Mouse (Mus musculus) liver, embryonic 16.5 days (tissue): Measurements from ENCODE around the gene Dnajb12. TPM values are rescaled to one million over a fixed set of nuclear protein-coding genes. Genes with fewer than 3 reads are reported as not detected.
A peak's percentile ranks its signal among the peaks of the same experiment; 100 is the strongest.

Experiments used
- ATAC-seq: fragments of 200-750 bp; cut with Nextera tagmentation; 2 replicates; pipeline ENCODE4 v1.8.0; 2017; ENCODE audit warnings: low read depth, mild to moderate bottlenecking, moderate number of reproducible peaks, moderate library complexity
- H3K27ac ChIP-seq: fragments of 300-500 bp; sonication (generic); 2 replicates; pipeline ENCODE4 v1.5.1; 2014; ENCODE audit warnings: mild to moderate bottlenecking, low read length
- H3K27me3 ChIP-seq: fragments of 300-500 bp; sonication (generic); 2 replicates; pipeline ENCODE4 v1.6.1; 2014; ENCODE audit warnings: low read depth, low read length, mixed read lengths; ENCODE audit not compliant: control insufficient read depth, insufficient read depth
- H3K36me3 ChIP-seq: fragments of 300-500 bp; sonication (generic); 2 replicates; pipeline ENCODE4 v1.6.1; 2014; ENCODE audit warnings: mild to moderate bottlenecking; ENCODE audit not compliant: control insufficient read depth, insufficient read depth
- H3K4me1 ChIP-seq: fragments of 300-500 bp; sonication (generic); 2 replicates; pipeline ENCODE4 v1.6.1; 2014; ENCODE audit warnings: low read depth, low read length, mixed read lengths; ENCODE audit not compliant: control insufficient read depth
- H3K4me2 ChIP-seq: fragments of 300-500 bp; sonication (generic); 2 replicates; pipeline ENCODE4 v1.6.1; 2014; ENCODE audit warnings: low read depth, low read length, mixed read lengths
- H3K4me3 ChIP-seq: fragments of 300-500 bp; sonication (generic); 2 replicates; pipeline ENCODE4 v1.5.1; 2014; ENCODE audit warnings: low read depth, mild to moderate bottlenecking, low read length
- H3K9ac ChIP-seq: fragments of 300-500 bp; sonication (generic); 2 replicates; pipeline ENCODE4 v1.6.1; 2014; ENCODE audit warnings: low read depth, low read length
- H3K9me3 ChIP-seq: fragments of 300-500 bp; sonication (generic); replicated peaks from 2 replicates; pipeline ENCODE4 v1.6.1; 2016; ENCODE audit warnings: low read length; ENCODE audit not compliant: control insufficient read depth
- WGBS: fragments of 180-500 bp; shearing (Covaris S2); extraction: QIAGEN DNeasy Blood & Tissue Kit; methylation state at CpG from one replicate; pipeline ENCODE4 v1.1.7; 2014; ENCODE audit not compliant: insufficient replicate concordance; 5-methylcytosine and 5-hydroxymethylcytosine counted together
- polyA plus RNA-seq: library from polyadenylated mRNA; unstranded; fragments of >200 nt; fragmentation: Nextera tagmentation; extraction: Ambion mirVana; gene quantifications from 2 replicates; pipeline ENCODE4 v1.2.1, GENCODE M21; 2015

Gene Dnajb12
- polyA plus RNA-seq, 1 experiment from 2014 or later: 15.5 TPM

- H3K27ac ChIP-seq: peak overlapping the region; percentile 17; the same call in 1 of the 2 replicates
Observed at GRCm38 (mm10) chr10:59887432-59887831, 8.1 kb downstream of the Dnajb12 start.

DNA sequence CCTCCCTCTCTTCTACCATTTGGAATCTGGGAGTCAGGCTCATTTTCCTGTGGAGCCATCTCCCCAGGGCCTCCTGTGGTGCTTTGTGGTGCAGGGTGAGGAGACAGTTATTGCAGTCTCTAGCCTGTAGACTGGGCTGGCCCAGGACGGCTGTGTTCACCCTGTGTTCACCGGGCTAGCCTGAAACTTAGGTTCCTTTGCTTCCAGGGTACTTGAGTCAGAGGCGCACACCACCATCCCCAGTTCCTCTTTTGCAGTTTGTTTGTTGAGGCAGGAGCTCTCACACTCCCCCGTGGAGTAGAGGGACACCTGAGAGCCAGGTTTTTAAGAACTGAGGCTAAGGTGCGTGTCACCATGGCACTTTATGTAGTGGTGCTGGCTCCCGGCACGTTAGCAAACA lies 10.0 kb downstream of the Dnajb12 start:
- 65% methylated on average over 7 of the region's 7 CpGs for WGBS
- Histone ChIP-seq H3K36me3 (peaks cover 41% of the 10 kb centered on the region), H3K4me2 (no peak overlapping the region)

More at GRCm38 (mm10) chr10:59887432-59887831, 8.1 kb downstream of the Dnajb12 start:
- Histone ChIP-seq H3K4me1 (peaks cover 35% of the 10 kb centered on the region), H3K27me3 (no peaks in the 10 kb centered on the region), H3K4me3 (no peak overlapping the region), H3K9ac (no peak overlapping the region), H3K36me3 (peaks cover 22% of the 10 kb centered on the region), H3K9me3 (no peaks in the 10 kb centered on the region), H3K4me2 (no peak overlapping the region)
- no peak for ATAC-seq
- 56% methylated on average over 5 of the region's 5 CpGs for WGBS

GRCm38 (mm10) chr10:59889953-59890751 lies 10.8 kb downstream of the Dnajb12 start:
- WGBS: 79% methylated on average over 13 of the region's 15 CpGs
- Histone ChIP-seq H3K36me3 (peaks cover 49% of the 10 kb centered on the region), H3K4me2 (no peak overlapping the region), H3K27ac (no peak overlapping the region), H3K9ac (no peak overlapping the region), H3K4me1 (peaks cover 32% of the 10 kb centered on the region), H3K9me3 (no peaks in the 10 kb centered on the region), H3K27me3 (no peaks in the 10 kb centered on the region), H3K4me3 (no peak overlapping the region)
- no peak for ATAC-seq

More for the DNA sequence above, 10.0 kb downstream of the Dnajb12 start:
- H3K9me3 ChIP-seq: no peaks in the 10 kb centered on the region
- no peak for ATAC-seq
- H3K4me1 ChIP-seq: peaks cover 32% of the 10 kb centered on the region
- no peak overlapping the region for H3K9ac ChIP-seq
- no peaks in the 10 kb centered on the region for H3K27me3 ChIP-seq
- peak overlapping the region; percentile 2 for H3K27ac ChIP-seq
- H3K4me3 ChIP-seq: no peak overlapping the region

GRCm38 (mm10) chr10:59892977-59893376 lies 13.6 kb downstream of the Dnajb12 start:
- WGBS: 58% methylated on average over 6 of the region's 6 CpGs
- ATAC-seq: no peak
- Histone ChIP-seq H3K4me2 (no peak overlapping the region), H3K4me1 (peaks cover 25% of the 10 kb centered on the region), H3K9me3 (no peaks in the 10 kb centered on the region), H3K9ac (no peak overlapping the region), H3K36me3 (peaks cover 75% of the 10 kb centered on the region), H3K27me3 (no peaks in the 10 kb centered on the region), H3K27ac (no peak overlapping the region), H3K4me3 (no peak overlapping the region)

GRCm38 (mm10) chr10:59894251-59895160 lies 15.2 kb downstream of the Dnajb12 start:
- H3K4me1 ChIP-seq: peaks cover 37% of the 10 kb centered on the region
- 79% methylated on average over 25 of the region's 25 CpGs for WGBS
- ATAC-seq: no peak
- peaks cover 80% of the 10 kb centered on the region for H3K36me3 ChIP-seq
- H3K27me3 ChIP-seq: no peaks in the 10 kb centered on the region
- no peaks in the 10 kb centered on the region for H3K9me3 ChIP-seq
- H3K4me3 ChIP-seq: no peak overlapping the region
- no peak overlapping the region for H3K9ac ChIP-seq
- no peak overlapping the region for H3K4me2 ChIP-seq
- no peak overlapping the region for H3K27ac ChIP-seq

GRCm38 (mm10) chr10:59895460-59896186 lies 16.3 kb downstream of the Dnajb12 start:
- WGBS: 87% methylated on average over 17 of the region's 17 CpGs
- Histone ChIP-seq H3K27ac (no peak overlapping the region), H3K4me1 (peaks cover 48% of the 10 kb centered on the region)

GRCm38 (mm10) chr10:59896211-59896610 lies 16.9 kb downstream of the Dnajb12 start:
- 86% methylated on average over 4 of the region's 4 CpGs for WGBS
- Histone ChIP-seq H3K36me3 (peaks cover 70% of the 10 kb centered on the region), H3K4me2 (no peak overlapping the region), H3K4me3 (no peak overlapping the region), H3K9ac (no peak overlapping the region; the same call in 1 of the 2 replicates), H3K27me3 (no peaks in the 10 kb centered on the region), H3K4me1 (peaks cover 50% of the 10 kb centered on the region), H3K27ac (peak overlapping the region; percentile 64; the same call in 1 of the 2 replicates), H3K9me3 (no peaks in the 10 kb centered on the region)
- ATAC-seq: no peak

More at GRCm38 (mm10) chr10:59895460-59896186, 16.3 kb downstream of the Dnajb12 start:
- Histone ChIP-seq H3K36me3 (peaks cover 74% of the 10 kb centered on the region), H3K9me3 (no peaks in the 10 kb centered on the region), H3K4me3 (no peak overlapping the region), H3K9ac (no peak overlapping the region; the same call in 1 of the 2 replicates), H3K27me3 (no peaks in the 10 kb centered on the region), H3K4me2 (no peak overlapping the region)
- no peak for ATAC-seq

DNA sequence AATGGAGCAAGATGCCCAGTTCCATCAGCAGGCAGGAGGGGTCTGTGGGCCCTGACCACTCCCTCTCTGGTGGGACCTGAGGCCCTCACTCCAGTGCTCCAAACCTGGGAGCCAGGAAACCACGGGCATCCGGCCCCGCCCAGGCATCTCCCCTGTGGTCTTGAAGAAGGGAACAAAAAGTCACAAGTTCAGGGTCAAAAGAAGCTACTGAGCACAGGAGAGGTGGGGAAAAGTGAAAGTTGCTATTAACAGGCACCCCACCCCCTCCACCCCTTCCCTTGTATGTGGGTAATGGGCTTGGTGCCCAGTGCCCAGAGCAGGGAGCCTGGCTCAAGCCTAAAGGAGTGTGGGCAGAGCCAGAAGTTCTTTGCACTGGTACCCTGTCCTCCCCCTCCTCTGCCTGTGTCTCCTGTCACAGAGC lies 17.6 kb downstream of the Dnajb12 start:
- peak overlapping the region; percentile 64 for H3K27ac ChIP-seq
- no peaks in the 10 kb centered on the region for H3K27me3 ChIP-seq
- no peak for ATAC-seq
- no peak overlapping the region for H3K4me2 ChIP-seq
- WGBS: 52% methylated on average over 3 of the region's 3 CpGs
- H3K9ac ChIP-seq: no peak overlapping the region
- H3K9me3 ChIP-seq: no peaks in the 10 kb centered on the region
- H3K4me1 ChIP-seq: peaks cover 50% of the 10 kb centered on the region
- no peak overlapping the region for H3K4me3 ChIP-seq
- peaks cover 63% of the 10 kb centered on the region for H3K36me3 ChIP-seq
